ENCODE assay signal across 19 mouse cellular contexts in genomic region chr7:118614076-118614475, GRCm38 (mm10). TPM values are rescaled to one million over a fixed set of nuclear protein-coding genes. Genes with fewer than 3 reads are reported as not detected.
DNase-seq lines count a peak whose midpoint lies in the region; ATAC-seq lines count a peak whose summit lies in the region.
"Had no signal": no experiment of that assay in that cellular context is flagged by ENCODE, and none has a peak within 500 bp of the region (broad histone marks: within the 10 kb centered on the region; RNA-seq: fewer than 3 reads in every experiment).

No protein-coding gene starts in this region.

- peaks cover 18% of the 10 kb centered on the region for H3K4me1 ChIP-seq in forebrain, embryonic 13.5 days
- H3K4me1 ChIP-seq in forebrain, embryonic 12.5 days, result peaks cover 9% of the 10 kb centered on the region; the same call in 1 of the 2 replicates
- peaks cover 9% of the 10 kb centered on the region for H3K4me1 ChIP-seq in kidney, embryonic 15.5 days
- H3K4me1 ChIP-seq in midbrain, embryonic 14.5 days (ENCODE audit: control insufficient read depth, insufficient read depth, low read length), result peaks cover 4% of the 10 kb centered on the region; the same call in 1 of the 2 replicates
- H3K4me1 ChIP-seq: heart, embryonic 12.5 days; limb, embryonic 13.5 days had no signal

- H3K4me3 ChIP-seq in forebrain, embryonic 13.5 days, result no peak overlapping the region
- no peak overlapping the region for H3K4me3 ChIP-seq in forebrain, embryonic 12.5 days (replicated peaks)
- no peak overlapping the region for H3K4me3 ChIP-seq in kidney, embryonic 15.5 days (replicated peaks)
- no peak overlapping the region for H3K4me3 ChIP-seq in midbrain, embryonic 14.5 days (replicated peaks; ENCODE audit: low read depth, low read length)
- H3K4me3 ChIP-seq: heart, embryonic 12.5 days; limb, embryonic 13.5 days; lung, embryonic 15.5 days had no signal

- H3K9ac ChIP-seq in forebrain, embryonic 13.5 days, result no peak overlapping the region
- H3K9ac ChIP-seq in forebrain, embryonic 12.5 days, result no peak overlapping the region
- H3K9ac ChIP-seq in kidney, embryonic 15.5 days, result no peak overlapping the region
- H3K9ac ChIP-seq in midbrain, embryonic 14.5 days (replicated peaks; ENCODE audit: low read length), result no peak overlapping the region
- H3K9ac ChIP-seq: forebrain, postnatal 0 days; heart, embryonic 12.5 days; limb, embryonic 13.5 days; liver, embryonic 14.5 days; lung, embryonic 15.5 days had no signal

- 37% methylated on average over 13 of the region's 13 CpGs for WGBS in forebrain, embryonic 13.5 days
- 43% methylated on average over 13 of the region's 13 CpGs for WGBS in forebrain, embryonic 12.5 days
- 53% methylated on average over 13 of the region's 13 CpGs for WGBS in kidney, embryonic 15.5 days
- WGBS in midbrain, embryonic 14.5 days, result 15% methylated on average over 13 of the region's 13 CpGs

- no peaks in the 10 kb centered on the region for H3K36me3 ChIP-seq in forebrain, embryonic 13.5 days (ENCODE audit: poor library complexity, severe bottlenecking)
- H3K36me3 ChIP-seq in forebrain, embryonic 12.5 days (replicated peaks), result no peaks in the 10 kb centered on the region
- no peaks in the 10 kb centered on the region for H3K36me3 ChIP-seq in kidney, embryonic 15.5 days
- no peaks in the 10 kb centered on the region for H3K36me3 ChIP-seq in midbrain, embryonic 14.5 days (ENCODE audit: control insufficient read depth, insufficient read depth, low read length)
- H3K36me3 ChIP-seq: heart, embryonic 12.5 days; limb, embryonic 13.5 days; lung, embryonic 15.5 days had no signal

- H3K9me3 ChIP-seq in forebrain, embryonic 13.5 days (replicated peaks), result no peaks in the 10 kb centered on the region
- H3K9me3 ChIP-seq in forebrain, embryonic 12.5 days, result no peaks in the 10 kb centered on the region
- H3K9me3 ChIP-seq in kidney, embryonic 15.5 days (replicated peaks), result no peaks in the 10 kb centered on the region
- no peaks in the 10 kb centered on the region for H3K9me3 ChIP-seq in midbrain, embryonic 14.5 days (ENCODE audit: control insufficient read depth, low read length)
- H3K9me3 ChIP-seq: heart, embryonic 12.5 days; limb, embryonic 13.5 days; lung, embryonic 15.5 days had no signal

- no peak for DNase-seq in kidney, postnatal 14 days
- peak; percentile 56 for DNase-seq in Muller cell, postnatal 12 days (ENCODE audit: inconsistent ontology term)
- peak; percentile 35 for DNase-seq in midbrain, embryonic 14.5 days
- DNase-seq in B cell, adult 2 months, result no peak
- DNase-seq: adrenal gland, adult 8-10 months; cerebellum, adult 9-10 months; forebrain, postnatal 0 days; heart, postnatal 14 days had no signal

- no peak overlapping the region; the same call in 1 of the 2 replicates for H3K27ac ChIP-seq in forebrain, embryonic 13.5 days
- no peak overlapping the region for H3K27ac ChIP-seq in forebrain, embryonic 12.5 days
- no peak overlapping the region for H3K27ac ChIP-seq in kidney, embryonic 15.5 days
- no peak overlapping the region for H3K27ac ChIP-seq in midbrain, embryonic 14.5 days (replicated peaks; ENCODE audit: low read depth, low read length)
- H3K27ac ChIP-seq: limb, embryonic 13.5 days; liver, embryonic 14.5 days; lung, embryonic 15.5 days; macrophage had no signal

- no peaks in the 10 kb centered on the region for H3K27me3 ChIP-seq in forebrain, embryonic 13.5 days
- no peaks in the 10 kb centered on the region for H3K27me3 ChIP-seq in forebrain, embryonic 12.5 days
- no peaks in the 10 kb centered on the region for H3K27me3 ChIP-seq in kidney, embryonic 15.5 days
- no peaks in the 10 kb centered on the region for H3K27me3 ChIP-seq in midbrain, embryonic 14.5 days (ENCODE audit: control insufficient read depth, insufficient read depth, low read length)
- H3K27me3 ChIP-seq: limb, embryonic 13.5 days; lung, embryonic 15.5 days had no signal

- ATAC-seq in forebrain, embryonic 13.5 days, result no peak
- no peak for ATAC-seq in forebrain, embryonic 12.5 days (ENCODE audit: low FRiP score)
- ATAC-seq in kidney, embryonic 15.5 days (replicated peaks; ENCODE audit: low FRiP score), result no peak
- no peak for ATAC-seq in midbrain, embryonic 14.5 days (ENCODE audit: low FRiP score, low TSS enrichment)
- no peak for ATAC-seq in granulocyte monocyte progenitor cell, adult 5-6 weeks (replicated peaks; ENCODE audit: poor library complexity, severe bottlenecking)
- ATAC-seq: forebrain, postnatal 0 days had no signal

- H3K4me2 ChIP-seq in forebrain, embryonic 13.5 days, result 0 out of 2 replicates have a peak overlapping the region, but pooled peaks have one; percentile 9
- H3K4me2 ChIP-seq in forebrain, embryonic 12.5 days, result no peak overlapping the region
- 0 out of 2 replicates have a peak overlapping the region, but pooled peaks have one; percentile 10 for H3K4me2 ChIP-seq in kidney, embryonic 15.5 days
- H3K4me2 ChIP-seq in midbrain, embryonic 14.5 days (ENCODE audit: low read length), result no peak overlapping the region; the same call in 1 of the 2 replicates
- H3K4me2 ChIP-seq: heart, embryonic 12.5 days; limb, embryonic 13.5 days; lung, embryonic 15.5 days had no signal

RNA-seq across cellular contexts. Expression of gene Tmc5, which starts 17.0 kb away (rescaled TPM):
- polyA plus RNA-seq in forebrain, embryonic 13.5 days (2015; fragmentation: Nextera tagmentation; extraction: Ambion mirVana), result 0.28 and 0.37 TPM in 2 replicates
- polyA plus RNA-seq in forebrain, embryonic 12.5 days (2016; fragmentation: Nextera tagmentation; extraction: Ambion mirVana), result 0.65 and 0.73 TPM in 2 replicates
- polyA plus RNA-seq in kidney, embryonic 15.5 days (2015; fragmentation: Nextera tagmentation; extraction: Ambion mirVana), result 0.13 and 0.37 TPM in 2 replicates
- 0.15 and 0.28 TPM in 2 replicates for polyA plus RNA-seq in midbrain, embryonic 14.5 days (2014; fragmentation: Nextera tagmentation; extraction: Ambion mirVana)
- total RNA-seq in granulocyte monocyte progenitor cell, adult 5-6 weeks (2014; fragmentation: Nextera tagmentation), result not detected in 2 replicates
- total RNA-seq in granulocyte monocyte progenitor cell, adult 5-6 weeks (2017), result not detected in 2 replicates
- total RNA-seq: common myeloid progenitor, adult 5-6 weeks; gastrocnemius, adult 18-20 months had no signal
- polyA plus RNA-seq: liver, embryonic 14.5 days; macrophage had no signal

RNA-seq across cellular contexts. Expression of gene Tmc7, which starts 29.5 kb away (rescaled TPM):
- 8.4 and 8.8 TPM in 2 replicates for polyA plus RNA-seq in forebrain, embryonic 13.5 days (2015; fragmentation: Nextera tagmentation; extraction: Ambion mirVana)
- polyA plus RNA-seq in forebrain, embryonic 12.5 days (2016; fragmentation: Nextera tagmentation; extraction: Ambion mirVana), result 12.9 and 13.2 TPM in 2 replicates
- polyA plus RNA-seq in kidney, embryonic 15.5 days (2015; fragmentation: Nextera tagmentation; extraction: Ambion mirVana), result 1.9 and 2.3 TPM in 2 replicates
- 4.3 and 5.9 TPM in 2 replicates for polyA plus RNA-seq in midbrain, embryonic 14.5 days (2014; fragmentation: Nextera tagmentation; extraction: Ambion mirVana)
- 0.37 and 0.62 TPM in 2 replicates for total RNA-seq in granulocyte monocyte progenitor cell, adult 5-6 weeks (2014; fragmentation: Nextera tagmentation)
- total RNA-seq in granulocyte monocyte progenitor cell, adult 5-6 weeks (2017), result 0.10 TPM in 1 of 2 replicates, not detected in the other
- total RNA-seq: common myeloid progenitor, adult 5-6 weeks had no signal
- polyA plus RNA-seq: macrophage had no signal

Comparison
In these comparisons a context has a peak if more than half of its experiments do, and no peak if none do; other contexts are left out.
1. H3K4me2 ChIP-seq: peak in forebrain, embryonic 13.5 days (single experiment) and kidney, embryonic 15.5 days (single experiment); none in forebrain, embryonic 12.5 days (single experiment) and midbrain, embryonic 14.5 days (single experiment).
2. DNase-seq: peak in Muller cell, postnatal 12 days (single experiment) and midbrain, embryonic 14.5 days (single experiment); none in kidney, postnatal 14 days (single experiment) and B cell, adult 2 months (0 of 2).